Mouse (Mus musculus) spleen, postnatal 14 days (tissue): ENCODE data around the gene Ptprb.

ENCODE experiments used
- DNase-seq, 2 experiments: peaks; one replicate each; pipeline ENCODE4 v3.0.0; 2021 to 2022; ENCODE audit warnings: low spot score in 2 of 2

Ptprb gene

GRCm38 (mm10) chr10:116422551-116422950, 147.2 kb downstream of the Ptprb start:
- no peak for DNase-seq

- no peak for DNase-seq
These were observed 149.6 kb downstream of the Ptprb start for GRCm38 (mm10) chr10:116424921-116425320.

- DNase-seq = no peak
These were observed 150.9 kb downstream of the Ptprb start for GRCm38 (mm10) chr10:116426176-116426575.

DNA sequence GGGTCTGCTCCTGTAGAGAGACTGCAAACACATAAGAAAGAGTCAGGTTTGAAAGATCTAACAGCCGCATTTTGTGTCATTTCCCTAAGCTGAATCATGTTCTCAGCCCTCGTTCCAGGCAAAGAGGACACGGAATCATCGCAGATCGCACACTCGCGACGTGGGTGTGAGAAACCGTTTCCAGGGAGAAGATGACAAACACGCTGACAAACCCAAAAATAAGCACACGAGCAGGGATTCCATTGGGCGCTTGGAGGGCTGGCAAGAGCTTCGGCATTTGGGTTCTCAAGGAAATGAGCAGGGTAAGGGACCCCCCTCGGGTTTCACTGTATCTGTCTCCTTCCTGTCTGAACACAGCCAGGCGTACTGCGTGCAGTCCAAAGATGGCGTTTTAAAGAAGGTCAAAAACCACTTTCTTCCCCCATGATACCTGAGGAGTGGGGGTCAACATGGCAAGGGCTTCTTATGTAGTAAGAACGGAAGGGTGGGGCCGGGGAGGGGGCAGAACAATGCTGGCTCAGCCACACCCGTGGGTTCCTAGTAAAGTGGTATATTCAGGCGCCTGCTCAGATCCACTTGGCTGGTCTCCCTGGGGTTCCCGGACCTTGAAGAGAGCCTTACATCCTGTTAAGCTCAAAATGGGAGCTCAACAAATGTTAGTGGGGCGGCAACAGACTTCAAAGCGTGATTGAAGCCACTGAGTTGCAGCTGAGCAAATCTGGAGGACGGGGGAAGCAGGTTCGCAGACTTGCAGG, 152.9 kb downstream of the Ptprb start:
- no peak for DNase-seq

DNA sequence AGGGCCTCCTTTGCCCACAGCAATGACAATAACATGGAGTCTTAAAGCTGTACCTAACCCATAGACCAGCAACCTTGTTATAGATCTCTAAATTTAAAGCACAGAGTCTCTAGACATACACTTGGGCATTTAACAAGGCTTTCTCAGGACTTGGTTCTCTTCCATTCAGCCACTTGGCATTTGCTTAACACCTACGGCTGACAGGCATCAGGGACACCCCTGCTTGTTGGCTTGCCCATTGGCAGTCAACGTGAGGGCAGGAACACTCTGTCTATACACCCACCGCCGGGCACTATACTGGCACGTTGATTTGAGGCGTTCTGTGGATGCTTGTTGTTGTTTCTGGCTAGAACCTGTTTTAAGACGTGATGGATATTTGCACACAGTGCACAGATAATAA, 157.1 kb downstream of the Ptprb start:
- no peak for DNase-seq

DNA sequence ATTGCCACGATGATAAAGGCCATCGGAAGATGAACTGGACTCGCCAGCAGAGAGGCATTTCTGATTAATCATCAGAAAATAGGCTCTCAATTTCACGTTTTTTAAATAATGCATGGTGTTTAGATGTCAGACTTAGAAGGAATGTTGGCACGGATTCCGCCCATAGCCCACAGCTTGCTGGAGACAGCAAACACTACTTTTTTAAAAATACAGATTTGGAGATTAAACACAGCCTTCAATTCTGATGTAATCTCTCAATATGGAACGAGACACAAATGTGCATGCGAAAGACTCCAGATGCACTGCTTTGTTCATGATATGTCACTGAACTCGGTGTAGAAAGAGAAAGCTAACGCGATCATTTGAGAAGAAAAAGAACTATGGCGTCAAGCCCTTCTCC, 160.1 kb downstream of the Ptprb start:
- DNase-seq = no peak
